In the genomic region with DNA sequence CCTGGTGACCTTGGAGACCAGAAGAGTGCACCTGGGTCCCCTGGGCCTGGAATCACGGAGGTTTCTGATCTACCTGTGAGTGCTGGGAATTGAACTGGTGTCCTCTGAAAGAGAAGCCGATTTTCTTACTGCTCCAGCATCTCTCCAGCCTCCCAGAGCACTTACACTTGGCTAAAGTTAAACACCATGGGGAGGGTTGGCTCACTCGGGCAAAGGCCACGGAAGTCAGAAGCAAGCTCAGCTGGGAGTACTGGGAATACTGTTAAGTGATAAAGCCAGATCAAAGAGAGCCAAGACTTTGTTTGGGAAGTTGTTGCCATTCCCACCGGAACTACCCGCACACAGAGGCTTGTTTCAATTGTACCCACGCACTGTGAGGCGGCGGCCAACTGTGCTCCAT, we compare ENCODE assay signal across 8 mouse cellular contexts.
"Had no signal": no experiment of that assay in that cellular context is flagged by ENCODE, and none has a peak within 500 bp of the region (broad histone marks: within the 10 kb centered on the region; RNA-seq: fewer than 3 reads in every experiment).

No protein-coding gene starts in this region.

- H3K9me3 ChIP-seq: liver, embryonic 15.5 days; midbrain, embryonic 15.5 days; neural tube, embryonic 12.5 days; stomach, embryonic 15.5 days had no signal

- H3K36me3 ChIP-seq: liver, embryonic 15.5 days; stomach, embryonic 15.5 days had no signal

- H3K4me1 ChIP-seq: stomach, embryonic 15.5 days had no signal

- H3K4me3 ChIP-seq: liver, embryonic 15.5 days; midbrain, embryonic 15.5 days; neural tube, embryonic 12.5 days; stomach, embryonic 15.5 days had no signal

- DNase-seq: kidney, adult 18-20 months; lung, adult 2 months; thymus, postnatal 4 days had no signal

- H3K27me3 ChIP-seq: liver, embryonic 15.5 days; midbrain, embryonic 15.5 days; neural tube, embryonic 12.5 days; stomach, embryonic 15.5 days had no signal

- H3K27ac ChIP-seq: liver, embryonic 15.5 days; midbrain, embryonic 15.5 days; neural tube, embryonic 12.5 days; stomach, embryonic 15.5 days had no signal

- ATAC-seq: lung, postnatal 0 days; midbrain, embryonic 15.5 days had no signal
